Mouse (Mus musculus): ENCODE data around the gene Chic2. TPM values are rescaled to one million over a fixed set of nuclear protein-coding genes. Genes with fewer than 3 reads are reported as not detected.

Gene Chic2
- polyA plus RNA-seq, 1 experiment from 2014 or later: 36.2 TPM

DNA sequence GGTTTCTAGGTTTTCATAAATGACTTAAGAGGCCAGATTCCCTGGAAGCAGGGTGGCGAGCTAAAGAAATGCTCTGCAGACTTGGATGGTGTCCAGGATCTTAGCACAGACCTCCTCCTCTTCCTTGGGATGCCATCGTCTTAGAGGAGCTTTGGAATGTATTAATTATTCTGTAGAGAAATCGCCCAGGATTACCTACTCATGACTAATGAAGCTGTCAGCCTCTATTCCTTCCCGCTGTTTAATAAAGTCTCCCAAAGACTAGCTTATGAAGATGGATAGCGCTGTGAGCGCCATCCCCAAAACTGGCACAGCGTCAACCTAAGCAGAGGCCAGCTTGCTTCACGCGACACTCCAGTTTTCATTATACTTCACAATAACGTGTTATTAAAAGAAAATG, 77.7 kb downstream of the Chic2 start:
- H3K27ac ChIP-seq (replicated peaks): no peak overlapping the region
- peaks cover 47% of the 10 kb centered on the region for H3K27me3 ChIP-seq (replicated peaks; ENCODE audit: low read depth, poor library complexity, severe bottlenecking)
- peaks cover 6% of the 10 kb centered on the region; the same call in 1 of the 2 replicates for H3K4me1 ChIP-seq
- 86% methylated on average over 10 of the region's 10 CpGs for WGBS
- no peaks in the 10 kb centered on the region for H3K36me3 ChIP-seq (replicated peaks)
- no peaks in the 10 kb centered on the region for H3K9me3 ChIP-seq
- H3K4me3 ChIP-seq: no peak overlapping the region
- no peak for DNase-seq (ENCODE audit: low spot score)

DNA sequence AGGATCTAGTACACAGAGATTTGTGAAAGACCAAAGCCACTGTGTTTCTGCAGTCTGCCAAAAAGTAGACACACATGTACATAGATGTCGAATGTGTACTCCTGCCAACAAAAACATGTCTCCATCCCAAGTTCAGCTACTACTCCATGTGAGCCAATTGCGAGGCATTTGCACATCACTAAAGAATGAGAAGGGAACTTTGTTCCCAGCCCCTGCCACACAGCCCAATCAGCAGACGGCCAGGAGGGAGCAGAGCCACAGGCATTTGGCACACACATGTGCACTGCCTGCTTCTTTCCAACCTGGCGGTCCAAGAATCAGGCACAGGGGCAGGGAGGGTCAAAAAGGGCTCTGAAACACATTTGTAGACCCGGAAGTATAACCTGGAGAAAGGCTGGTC, 81.8 kb downstream of the Chic2 start:
- Histone ChIP-seq H3K36me3 (replicated peaks) (no peaks in the 10 kb centered on the region), H3K27me3 (replicated peaks; ENCODE audit: low read depth, poor library complexity, severe bottlenecking) (peaks cover 75% of the 10 kb centered on the region), H3K9me3 (no peaks in the 10 kb centered on the region), H3K4me3 (no peak overlapping the region), H3K4me1 (peaks cover 16% of the 10 kb centered on the region), H3K27ac (replicated peaks) (no peak overlapping the region)
- DNase-seq (ENCODE audit: low spot score): no peak
- 62% methylated on average over 5 of the region's 5 CpGs for WGBS

DNA sequence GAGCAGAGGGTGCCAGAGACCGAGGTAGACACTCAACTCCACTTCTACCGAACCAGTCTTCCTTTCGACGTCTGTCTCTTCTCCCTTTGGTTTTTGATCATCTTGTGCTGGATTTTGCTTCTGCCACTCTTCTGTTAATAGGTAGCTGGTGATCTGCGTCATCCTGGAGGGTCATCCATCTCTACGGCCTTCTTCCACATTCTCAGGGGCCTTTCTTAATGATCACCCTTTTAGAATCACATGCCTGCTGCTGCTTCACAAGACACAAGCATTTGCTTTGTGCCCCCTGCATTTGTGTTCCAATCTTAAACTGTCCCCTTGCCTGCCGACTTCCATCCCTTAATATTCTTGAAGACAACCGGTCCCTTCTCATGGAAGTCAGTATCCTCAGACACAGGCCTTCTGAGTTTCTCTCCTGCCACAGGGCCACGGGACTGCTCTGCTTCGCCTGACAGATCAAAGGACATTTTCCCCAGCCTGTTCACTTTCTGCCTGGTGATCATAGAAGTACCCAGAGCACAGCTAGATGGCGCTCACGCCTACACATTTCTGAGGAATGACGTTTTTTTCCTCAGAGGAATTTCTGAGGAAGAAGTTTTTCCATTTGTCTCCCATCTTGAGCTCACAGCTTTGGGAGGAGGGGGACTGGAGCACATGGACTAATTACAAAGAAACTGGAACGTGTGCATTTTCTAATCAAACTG, 83.6 kb downstream of the Chic2 start:
- Histone ChIP-seq H3K9me3 (no peaks in the 10 kb centered on the region), H3K4me1 (peaks cover 31% of the 10 kb centered on the region), H3K27ac (replicated peaks) (0 out of 2 replicates have a peak overlapping the region, but pooled peaks have one; percentile 22), H3K36me3 (replicated peaks) (no peaks in the 10 kb centered on the region), H3K27me3 (replicated peaks; ENCODE audit: low read depth, poor library complexity, severe bottlenecking) (peaks cover 85% of the 10 kb centered on the region), H3K4me3 (no peak overlapping the region)
- DNase-seq (ENCODE audit: low spot score): peak; percentile 79
- 24% methylated on average over 14 of the region's 14 CpGs for WGBS

DNA sequence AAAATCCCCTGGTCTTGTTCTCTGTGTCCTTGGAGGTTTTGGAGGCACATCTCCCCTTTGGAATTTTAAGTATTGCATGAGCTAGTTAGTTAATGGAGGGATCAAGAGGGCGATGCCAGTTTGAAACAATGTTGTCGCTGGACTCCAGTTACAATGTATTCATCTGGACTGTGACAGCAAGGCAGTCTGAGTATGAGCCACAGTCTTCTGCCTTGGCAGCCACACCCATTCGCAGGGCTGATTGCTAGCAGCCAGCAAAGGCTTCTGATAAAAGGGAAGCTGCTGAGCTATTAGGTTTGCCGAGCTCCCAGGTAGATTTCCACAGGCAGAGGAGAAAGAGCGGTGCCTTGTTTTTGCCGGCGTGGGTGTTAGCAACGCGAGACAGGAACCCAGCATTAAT, 84.3 kb downstream of the Chic2 start:
- peaks cover 89% of the 10 kb centered on the region for H3K27me3 ChIP-seq (replicated peaks; ENCODE audit: low read depth, poor library complexity, severe bottlenecking)
- H3K27ac ChIP-seq (replicated peaks): no peak overlapping the region
- peaks cover 32% of the 10 kb centered on the region for H3K4me1 ChIP-seq
- no peak overlapping the region for H3K4me3 ChIP-seq
- 57% methylated on average over 9 of the region's 9 CpGs for WGBS
- H3K9me3 ChIP-seq: no peaks in the 10 kb centered on the region
- H3K36me3 ChIP-seq (replicated peaks): no peaks in the 10 kb centered on the region
- DNase-seq (ENCODE audit: low spot score): no peak

DNA sequence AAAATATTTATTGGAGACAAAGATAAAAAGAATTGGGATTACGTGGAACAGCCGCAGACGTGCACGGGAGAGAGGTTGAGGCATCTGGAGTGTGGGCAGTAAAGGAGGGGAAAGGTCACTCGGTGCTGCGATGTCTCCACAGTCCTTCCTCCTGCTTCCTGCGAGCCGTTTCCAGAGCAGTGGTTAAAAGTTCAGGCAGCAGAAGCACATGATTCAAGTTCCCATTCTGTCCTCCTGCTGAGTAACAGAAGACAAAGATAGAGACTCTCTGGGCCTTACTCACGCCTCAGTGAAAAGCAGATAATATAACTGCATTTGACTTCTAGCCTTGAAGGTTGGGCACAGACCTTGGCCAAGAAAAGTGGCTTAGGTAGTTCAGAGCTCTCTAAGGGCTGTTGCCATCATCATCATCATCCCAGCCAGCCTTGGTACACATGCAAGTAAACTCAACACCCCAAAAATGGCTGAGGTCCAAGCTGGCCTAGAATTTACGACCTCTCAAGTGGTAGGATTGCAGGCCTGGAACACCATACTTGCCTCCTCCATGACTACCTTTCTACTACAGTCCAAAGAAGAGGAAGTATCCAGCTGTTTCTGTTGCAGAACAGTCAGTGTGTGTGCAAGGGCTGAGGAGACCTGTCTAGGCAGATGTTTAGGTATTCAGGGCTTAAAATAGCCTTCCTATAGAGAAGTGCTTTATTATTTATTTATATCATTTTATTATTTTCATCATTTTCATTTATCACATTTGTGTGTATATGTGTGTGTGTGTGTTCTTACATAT, 87.1 kb downstream of the Chic2 start:
- DNase-seq (ENCODE audit: low spot score): no peak
- Histone ChIP-seq H3K9me3 (no peaks in the 10 kb centered on the region), H3K27me3 (replicated peaks; ENCODE audit: low read depth, poor library complexity, severe bottlenecking) (peaks cover 84% of the 10 kb centered on the region)

DNA sequence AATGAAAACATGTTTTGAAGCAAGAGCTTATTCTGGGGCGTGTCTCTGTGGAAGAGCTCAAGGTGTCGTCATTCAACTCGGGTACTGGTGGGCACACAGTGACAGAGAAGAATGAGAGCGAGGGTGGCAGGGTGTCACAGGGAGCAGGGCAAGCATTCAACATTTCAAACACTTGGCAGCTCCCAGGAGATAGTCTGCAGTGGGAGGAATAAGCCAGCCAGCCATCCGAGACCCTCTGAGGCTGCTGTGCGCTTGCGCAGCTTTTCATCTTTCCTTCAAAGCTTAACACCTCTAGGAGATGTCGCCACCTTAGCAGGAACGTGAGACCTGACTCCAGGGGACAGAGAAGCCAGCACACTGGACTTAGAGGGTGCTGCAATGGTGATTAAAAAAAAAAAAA, 88.2 kb downstream of the Chic2 start:
- Histone ChIP-seq H3K27ac (replicated peaks) (no peak overlapping the region), H3K4me1 (peaks cover 27% of the 10 kb centered on the region), H3K9me3 (no peaks in the 10 kb centered on the region), H3K27me3 (replicated peaks; ENCODE audit: low read depth, poor library complexity, severe bottlenecking) (peaks cover 83% of the 10 kb centered on the region), H3K36me3 (replicated peaks) (no peaks in the 10 kb centered on the region), H3K4me3 (no peak overlapping the region)
- 65% methylated on average over 9 of the region's 9 CpGs for WGBS
- DNase-seq (ENCODE audit: low spot score): no peak

More for the DNA sequence above, 87.1 kb downstream of the Chic2 start:
- H3K4me3 ChIP-seq: no peak overlapping the region
- 0 out of 2 replicates have a peak overlapping the region, but pooled peaks have one; percentile 36 for H3K27ac ChIP-seq (replicated peaks)
- H3K36me3 ChIP-seq (replicated peaks): no peaks in the 10 kb centered on the region
- H3K4me1 ChIP-seq: peaks cover 32% of the 10 kb centered on the region
- WGBS: 49% methylated on average over 10 of the region's 10 CpGs

DNA sequence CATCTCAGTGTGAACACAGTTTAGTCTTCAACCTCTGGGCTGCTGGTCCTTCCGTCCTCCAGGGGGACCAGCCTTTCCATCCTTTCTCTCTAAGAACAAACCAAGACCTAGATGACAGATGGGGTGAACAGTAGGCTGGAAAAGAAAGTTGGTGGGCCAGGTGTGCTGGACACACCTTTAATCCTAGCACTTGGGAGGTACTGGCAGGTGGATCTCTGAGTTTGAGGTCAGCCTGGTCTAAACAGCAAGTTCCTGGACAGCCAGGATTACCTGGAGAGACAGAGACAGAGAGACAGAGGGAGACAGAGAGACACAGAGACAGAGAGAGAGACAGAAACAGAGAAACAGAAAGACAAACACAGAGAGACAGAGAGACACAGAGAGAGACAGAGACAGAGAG, 89.0 kb downstream of the Chic2 start:
- Histone ChIP-seq H3K36me3 (replicated peaks) (no peaks in the 10 kb centered on the region), H3K4me1 (peaks cover 19% of the 10 kb centered on the region), H3K27ac (replicated peaks) (no peak overlapping the region), H3K4me3 (no peak overlapping the region), H3K9me3 (no peaks in the 10 kb centered on the region), H3K27me3 (replicated peaks; ENCODE audit: low read depth, poor library complexity, severe bottlenecking) (peaks cover 81% of the 10 kb centered on the region)
- DNase-seq (ENCODE audit: low spot score): no peak
- 73% methylated on average over 1 of the region's 1 CpGs for WGBS

DNA sequence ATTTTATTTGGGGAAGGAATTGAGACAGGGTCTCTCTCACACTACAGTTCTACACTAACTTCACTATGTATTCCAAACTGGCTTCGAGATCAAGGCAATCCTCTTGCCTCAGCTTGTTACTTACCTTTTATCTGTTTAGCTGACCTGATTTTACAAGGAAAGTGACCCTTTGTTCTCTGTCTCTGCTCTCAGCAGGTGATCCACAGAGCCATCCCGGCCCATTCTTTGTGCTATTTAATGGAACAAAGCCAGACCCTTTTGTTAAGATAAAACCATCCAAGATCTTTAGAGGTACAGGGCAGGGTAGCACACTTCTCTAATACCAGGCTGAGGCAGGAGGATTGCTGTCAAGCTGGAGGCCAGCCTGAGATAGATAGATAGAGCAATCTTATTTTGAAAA, 91.6 kb downstream of the Chic2 start:
- Histone ChIP-seq H3K27ac (replicated peaks) (no peak overlapping the region), H3K4me3 (no peak overlapping the region), H3K27me3 (replicated peaks; ENCODE audit: low read depth, poor library complexity, severe bottlenecking) (peaks cover 79% of the 10 kb centered on the region), H3K4me1 (peaks cover 28% of the 10 kb centered on the region), H3K9me3 (no peaks in the 10 kb centered on the region), H3K36me3 (replicated peaks) (no peaks in the 10 kb centered on the region)
- DNase-seq (ENCODE audit: low spot score): no peak
- WGBS: 30% methylated on average over 2 of the region's 2 CpGs

DNA sequence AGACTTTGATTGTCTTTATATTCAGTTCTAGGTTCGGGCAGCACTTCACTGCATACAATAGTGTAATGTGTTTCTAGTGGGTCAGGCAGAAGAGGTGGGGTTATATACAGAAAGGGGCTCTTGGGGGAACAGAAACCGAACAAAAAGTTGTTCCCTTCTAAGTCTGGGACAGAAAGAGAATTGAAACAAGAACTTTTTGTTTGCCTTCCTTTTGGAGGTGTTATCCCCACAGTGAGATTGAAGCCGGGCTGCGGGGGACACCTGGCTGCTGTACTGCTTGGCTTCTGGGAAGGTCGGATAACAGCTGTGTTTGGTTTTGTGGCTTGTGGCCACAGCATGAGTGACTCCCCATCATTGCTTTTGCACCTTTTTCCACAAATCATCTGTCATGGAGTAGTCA, 93.2 kb downstream of the Chic2 start:
- H3K9me3 ChIP-seq: no peaks in the 10 kb centered on the region
- no peak overlapping the region for H3K27ac ChIP-seq (replicated peaks)
- no peak overlapping the region for H3K4me3 ChIP-seq
- WGBS: 85% methylated on average over 5 of the region's 5 CpGs
- no peak for DNase-seq (ENCODE audit: low spot score)
- H3K27me3 ChIP-seq (replicated peaks; ENCODE audit: low read depth, poor library complexity, severe bottlenecking): peaks cover 72% of the 10 kb centered on the region
- no peaks in the 10 kb centered on the region for H3K36me3 ChIP-seq (replicated peaks)
- peaks cover 19% of the 10 kb centered on the region for H3K4me1 ChIP-seq

DNA sequence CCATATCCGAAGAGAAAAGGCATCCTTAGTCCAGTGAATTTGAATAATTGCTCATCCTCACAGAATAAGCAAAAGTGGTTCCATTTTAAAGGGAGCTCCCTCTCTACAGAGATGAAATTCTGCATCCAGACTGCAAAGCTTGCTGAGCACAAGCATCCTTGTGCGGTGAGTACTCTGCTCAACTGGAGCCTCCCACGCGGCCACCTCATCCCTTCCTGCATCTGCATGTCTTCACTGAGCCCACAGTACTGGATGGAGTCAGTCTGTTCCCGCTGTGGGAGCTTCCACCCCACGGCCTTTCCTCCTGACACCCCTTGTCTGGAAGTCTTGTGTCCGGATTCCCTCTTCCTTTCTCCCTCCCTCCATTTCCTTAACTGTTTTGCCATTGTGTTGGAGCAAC, 95.3 kb downstream of the Chic2 start:
- 67% methylated on average over 7 of the region's 7 CpGs for WGBS
- H3K27me3 ChIP-seq (replicated peaks; ENCODE audit: low read depth, poor library complexity, severe bottlenecking): peaks cover 75% of the 10 kb centered on the region
- no peak overlapping the region for H3K4me3 ChIP-seq
- H3K9me3 ChIP-seq: no peaks in the 10 kb centered on the region
- H3K36me3 ChIP-seq (replicated peaks): no peaks in the 10 kb centered on the region
- DNase-seq (ENCODE audit: low spot score): no peak
- peaks cover 18% of the 10 kb centered on the region for H3K4me1 ChIP-seq
- H3K27ac ChIP-seq (replicated peaks): no peak overlapping the region

DNA sequence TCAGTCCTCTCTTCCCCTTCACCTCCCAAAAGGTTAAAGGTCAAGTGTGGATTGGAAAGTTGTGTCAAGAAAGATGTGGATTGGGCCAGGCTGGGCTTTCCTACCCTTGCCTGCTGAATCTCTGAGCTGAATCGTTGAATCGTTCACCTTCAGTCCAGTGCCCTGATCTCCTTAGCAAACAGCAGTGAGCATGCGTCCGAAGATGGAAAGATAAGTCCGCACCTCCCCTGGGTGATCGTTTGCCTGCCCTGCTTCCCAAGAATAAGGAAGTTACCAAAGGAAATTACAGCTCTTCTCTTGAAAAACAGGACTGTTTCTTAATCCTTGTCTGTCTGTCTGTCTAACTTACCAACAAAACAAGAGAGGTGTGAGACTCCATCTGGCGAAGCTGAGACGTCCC, 96.1 kb downstream of the Chic2 start:
- Histone ChIP-seq H3K4me3 (no peak overlapping the region), H3K27ac (replicated peaks) (no peak overlapping the region), H3K27me3 (replicated peaks; ENCODE audit: low read depth, poor library complexity, severe bottlenecking) (peaks cover 74% of the 10 kb centered on the region), H3K9me3 (no peaks in the 10 kb centered on the region), H3K4me1 (peaks cover 26% of the 10 kb centered on the region), H3K36me3 (replicated peaks) (no peaks in the 10 kb centered on the region)
- no peak for DNase-seq (ENCODE audit: low spot score)
- 63% methylated on average over 8 of the region's 8 CpGs for WGBS
